Mouse (Mus musculus) MEL (cell line): ENCODE results near the gene Prrc2b. TPM values are rescaled to one million over a fixed set of nuclear protein-coding genes. Genes with fewer than 3 reads are reported as not detected.

Experiments
- DNase-seq: peaks from one replicate; pipeline ENCODE4 v3.0.0; 2011; ENCODE audit warnings: low read depth, low spot score
- H3K27ac ChIP-seq: 2 replicates; pipeline ENCODE4 v1.5.1; 2012; ENCODE audit warnings: low read depth, mild to moderate bottlenecking, control low read depth, low read length, moderate library complexity; ENCODE audit not compliant: control insufficient read depth
- H3K27me3 ChIP-seq, 2 experiments: fragments of 150-350 bp in 1 of 2; sonication (generic) in 1 of 2; 2 replicates each; pipeline ENCODE4 v1.6.1; 2012; ENCODE audit warnings: low read length in 2 of 2, mild to moderate bottlenecking in 2 of 2, improper control_type of control experiment in 1 of 2, moderate library complexity in 1 of 2; ENCODE audit not compliant: insufficient read depth in 2 of 2, control insufficient read depth in 1 of 2
- H3K36me3 ChIP-seq, 2 experiments: 2 replicates each; pipeline ENCODE4 v1.6.1; 2012 to 2014; ENCODE audit warnings: low read length in 2 of 2, improper control_type of control experiment in 1 of 2, inconsistent platforms in 1 of 2, mild to moderate bottlenecking in 1 of 2; ENCODE audit not compliant: insufficient read depth in 2 of 2, control insufficient read depth in 1 of 2
- H3K4me1 ChIP-seq, 2 experiments: fragments of 150-350 bp in 1 of 2; sonication (generic) in 1 of 2; 2 replicates each; pipeline ENCODE4 v1.6.1; 2012; ENCODE audit warnings: low read length in 2 of 2, improper control_type of control experiment in 1 of 2, mild to moderate bottlenecking in 1 of 2; ENCODE audit not compliant: insufficient read depth in 2 of 2, control insufficient read depth in 1 of 2
- H3K4me3 ChIP-seq, 2 experiments: fragments of 150-350 bp in 1 of 2; sonication (generic) in 1 of 2; 2 replicates each; pipeline ENCODE4 v1.5.1; 2012; ENCODE audit warnings: low read depth in 2 of 2, low read length in 2 of 2, mild to moderate bottlenecking in 2 of 2, moderate library complexity in 2 of 2, control low read depth in 1 of 2, improper control_type of control experiment in 1 of 2; ENCODE audit not compliant: control insufficient read depth in 1 of 2, insufficient read depth in 1 of 2
- H3K79me2 ChIP-seq: 2 replicates; pipeline ENCODE4 v1.6.1; 2012; ENCODE audit warnings: mild to moderate bottlenecking, low read length, moderate library complexity; ENCODE audit not compliant: control insufficient read depth, poor library complexity, insufficient read depth
- H3K9ac ChIP-seq: 2 replicates; pipeline ENCODE4 v1.6.1; 2012; ENCODE audit warnings: low read depth, mild to moderate bottlenecking, control low read depth, low read length, moderate library complexity; ENCODE audit not compliant: control insufficient read depth, poor library complexity, severe bottlenecking
- H3K9me3 ChIP-seq: fragments of 150-350 bp; sonication (generic); replicated peaks from 2 replicates; pipeline ENCODE4 v1.6.1; 2012; ENCODE audit warnings: mild to moderate bottlenecking, low read length, improper control_type of control experiment, moderate library complexity; ENCODE audit not compliant: insufficient read depth
- CHD1 ChIP-seq: IDR thresholded peaks from 2 replicates; pipeline ENCODE4 v1.6.1; 2012; ENCODE audit warnings: low read depth, mild to moderate bottlenecking, inconsistent platforms, low read length, improper control_type of control experiment
- CTCF ChIP-seq, 3 experiments: IDR thresholded peaks in 2 of 3; conservative IDR thresholded peaks in 1 of 3; 2 replicates each; pipeline ENCODE4 v1.5.1; 2011 to 2012; ENCODE audit warnings: low read length in 3 of 3, low read depth in 2 of 3, mild to moderate bottlenecking in 2 of 3, improper control_type of control experiment in 1 of 3, inconsistent platforms in 1 of 3, mixed read lengths in 1 of 3, moderate library complexity in 1 of 3; ENCODE audit not compliant: control insufficient read depth in 1 of 3, insufficient read depth in 1 of 3, poor library complexity in 1 of 3, severe bottlenecking in 1 of 3
- GABPA ChIP-seq: IDR thresholded peaks from 2 replicates; pipeline ENCODE4 v1.6.1; 2012; ENCODE audit warnings: low read depth, mild to moderate bottlenecking, inconsistent platforms, low read length, improper control_type of control experiment, moderate library complexity
- GATA1 ChIP-seq: IDR thresholded peaks from 2 replicates; pipeline ENCODE4 v1.6.1; 2011; ENCODE audit warnings: low read depth, low read length, improper control_type of control experiment
- KAT2A ChIP-seq: conservative IDR thresholded peaks from 2 replicates; pipeline ENCODE4 v1.6.1; 2012; ENCODE audit warnings: low read depth, low read length, improper control_type of control experiment, inconsistent platforms
- MAFK ChIP-seq: IDR thresholded peaks from 2 replicates; pipeline ENCODE4 v1.6.1; 2011; ENCODE audit warnings: low read depth, mild to moderate bottlenecking, low read length, improper control_type of control experiment, borderline replicate concordance
- POLR2A ChIP-seq, 2 experiments: IDR thresholded peaks; 2 replicates each; pipeline ENCODE4 v1.6.1; 2011 to 2012; ENCODE audit warnings: low read length in 2 of 2, mild to moderate bottlenecking in 2 of 2, control low read depth in 1 of 2, improper control_type of control experiment in 1 of 2, low read depth in 1 of 2, moderate library complexity in 1 of 2; ENCODE audit not compliant: control insufficient read depth in 1 of 2, insufficient read depth in 1 of 2, poor library complexity in 1 of 2
- RAD21 ChIP-seq: IDR thresholded peaks from 2 replicates; pipeline ENCODE4 v1.6.1; 2011; ENCODE audit warnings: mild to moderate bottlenecking, low read depth, low read length, improper control_type of control experiment
- RCOR1 ChIP-seq: IDR thresholded peaks from 2 replicates; pipeline ENCODE4 v1.6.1; 2012; ENCODE audit warnings: low read depth, mild to moderate bottlenecking, inconsistent platforms, low read length, improper control_type of control experiment
- SMC3 ChIP-seq: IDR thresholded peaks from 2 replicates; pipeline ENCODE4 v1.6.1; 2011; ENCODE audit warnings: low read depth, low read length, improper control_type of control experiment
- TBP ChIP-seq: IDR thresholded peaks from 2 replicates; pipeline ENCODE4 v1.8.0; 2011; ENCODE audit warnings: low read depth, low read length, improper control_type of control experiment
- TCF12 ChIP-seq: IDR thresholded peaks from 2 replicates; pipeline ENCODE4 v1.6.1; 2014; ENCODE audit warnings: low read depth, mild to moderate bottlenecking, inconsistent platforms, low read length, improper control_type of control experiment, moderate library complexity
- UBTF ChIP-seq: IDR thresholded peaks from 2 replicates; pipeline ENCODE4 v1.6.1; 2012; ENCODE audit warnings: low read depth, mild to moderate bottlenecking, inconsistent platforms, low read length, improper control_type of control experiment, moderate library complexity, borderline replicate concordance; ENCODE audit not compliant: insufficient read depth
- USF1 ChIP-seq: IDR thresholded peaks from 2 replicates; pipeline ENCODE4 v1.6.1; 2014; ENCODE audit warnings: low read depth, mild to moderate bottlenecking, inconsistent platforms, low read length, improper control_type of control experiment, moderate library complexity
- USF2 ChIP-seq, 2 experiments: IDR thresholded peaks; 2 replicates each; pipeline ENCODE4 v1.6.1; 2011 to 2012; ENCODE audit warnings: improper control_type of control experiment in 2 of 2, low read length in 2 of 2, borderline replicate concordance in 1 of 2, inconsistent platforms in 1 of 2, low read depth in 1 of 2, mild to moderate bottlenecking in 1 of 2; ENCODE audit not compliant: insufficient read depth in 1 of 2
- ZKSCAN1 ChIP-seq: IDR thresholded peaks from 2 replicates; pipeline ENCODE4 v1.6.1; 2012; ENCODE audit warnings: low read depth, mild to moderate bottlenecking, inconsistent platforms, low read length, improper control_type of control experiment, moderate library complexity
- ZNF384 ChIP-seq: IDR thresholded peaks from 2 replicates; pipeline ENCODE4 v1.6.1; 2012; ENCODE audit warnings: low read depth, mild to moderate bottlenecking, inconsistent platforms, low read length, improper control_type of control experiment
- polyA plus RNA-seq, 2 experiments: library from polyadenylated mRNA; stranded (reverse) in 1 of 2; unstranded in 1 of 2; fragments of >175 nt in 1 of 2; fragments of >200 nt in 1 of 2; gene quantifications; 2 replicates each; pipeline versions ENCODE4 v1.2.1 to v1.2.4; 2012; ENCODE audit warnings: low replicate concordance in 2 of 2, low read depth in 1 of 2; ENCODE audit not compliant: insufficient read length in 2 of 2, insufficient read depth in 1 of 2, missing spikeins in 1 of 2
- total RNA-seq: library from RNA; depleted of rRNA; stranded (reverse); fragments of 300-350 nt; gene quantifications from 2 replicates; pipeline ENCODE4 v1.2.3, GENCODE M21; 2012

Prrc2b gene
- total and polyA plus RNA-seq, 3 experiments = 14.8 to 42.9 (median 42.2) TPM

GRCm38 (mm10) chr2:32162102-32162501, 11.2 kb downstream of the Prrc2b start:
- Histone ChIP-seq H3K4me1 (no peaks in the 10 kb centered on the region), H3K27ac (no peak overlapping the region), H3K27me3 (no peaks in the 10 kb centered on the region), H3K9me3 (no peaks in the 10 kb centered on the region), H3K4me3 (no peak overlapping the region), H3K9ac (no peak overlapping the region), H3K36me3 (no peaks in the 10 kb centered on the region), H3K79me2 (peaks cover 84% of the 10 kb centered on the region)
- no peak for TF ChIP-seq RAD21
- DNase-seq = no peak

- no peaks in the 10 kb centered on the region for H3K4me1 ChIP-seq
Measured at GRCm38 (mm10) chr2:32162646-32163045, 11.8 kb downstream of the Prrc2b start.

GRCm38 (mm10) chr2:32163057-32163456, 12.2 kb downstream of the Prrc2b start:
- no peaks in the 10 kb centered on the region for H3K4me1 ChIP-seq
- H3K36me3 ChIP-seq = no peaks in the 10 kb centered on the region
- H3K27me3 ChIP-seq = no peaks in the 10 kb centered on the region
- peaks cover 88% of the 10 kb centered on the region for H3K79me2 ChIP-seq
- H3K9me3 ChIP-seq = no peaks in the 10 kb centered on the region
- DNase-seq = no peak
- H3K9ac ChIP-seq = no peak overlapping the region
- H3K27ac ChIP-seq = no peak overlapping the region
- TF ChIP-seq ZKSCAN1 (no peak), USF2 (IDR thresholded peaks at IDR 0.05; ENCODE audit: borderline replicate concordance in 1 of 2, insufficient read depth in 1 of 2, low read depth in 1 of 2, low read length in 2 of 2) (no peak), TBP (no peak), KAT2A (no peak), ZNF384 (no peak), MAFK (no peak), POLR2A (IDR thresholded peaks at IDR 0.05; ENCODE audit: control insufficient read depth in 1 of 2, insufficient read depth in 1 of 2, low read depth in 1 of 2, low read length in 2 of 2, poor library complexity in 1 of 2) (no peak), GABPA (no peak)
- H3K4me3 ChIP-seq = no peak overlapping the region

More at GRCm38 (mm10) chr2:32162646-32163045, 11.8 kb downstream of the Prrc2b start:
- no peak for DNase-seq
- no peaks in the 10 kb centered on the region for H3K9me3 ChIP-seq
- TF ChIP-seq TCF12 (no peak), ZNF384 (no peak), CHD1 (no peak), UBTF (no peak), RCOR1 (no peak), GATA1 (no peak), CTCF (IDR thresholded peaks at IDR 0.05 in 2 of 3, conservative IDR thresholded peaks at IDR 0.05 in 1 of 3; ENCODE audit: control insufficient read depth in 1 of 3, insufficient read depth in 1 of 3, low read depth in 2 of 3, low read length in 3 of 3, poor library complexity in 1 of 3, severe bottlenecking in 1 of 3) (no peak), USF1 (no peak), SMC3 (no peak)
- H3K27ac ChIP-seq = no peak overlapping the region
- H3K79me2 ChIP-seq = peaks cover 85% of the 10 kb centered on the region
- H3K36me3 ChIP-seq = no peaks in the 10 kb centered on the region
- no peak overlapping the region for H3K9ac ChIP-seq
- no peak overlapping the region for H3K4me3 ChIP-seq
- no peaks in the 10 kb centered on the region for H3K27me3 ChIP-seq
